Mouse (Mus musculus): ENCODE data around the gene Tns1.

- TF ChIP-seq CTCF (IDR thresholded peaks at IDR 0.05; ENCODE audit: low read depth, low read length) = no peak
- no peak for TF ChIP-seq POLR2A (IDR thresholded peaks at IDR 0.05; ENCODE audit: borderline replicate concordance, low read depth, low read length)
Measured at GRCm38 (mm10) chr1:74028881-74029266, 95.4 kb downstream of the Tns1 start.

Measured in bone marrow macrophage, adult 2 months (primary cell).